Mouse (Mus musculus) natural killer cell, adult 2 months (primary cell): Measurements from ENCODE around the gene Wsb2.
"Not testable (repeated sequence)": the region's sequence is repeated elsewhere in the genome, so short reads cannot be mapped to it uniquely, and the experiment has no call there.

ENCODE experiments used
- DNase-seq, 2 experiments: peaks; one replicate each; pipeline ENCODE4 v3.0.0; 2022; ENCODE audit warnings: low spot score in 2 of 2

The Wsb2 gene

GRCm38 (mm10) chr5:117357129-117357477 lies at the start of gene Wsb2:
TSS of gene Wsb2 (plus strand) at chr5:117357304.
- peak; percentile 61 to 75 for DNase-seq

- DNase-seq, result peak; percentile 46 to 68
Observed at GRCm38 (mm10) chr5:117307699-117308098, 49.4 kb upstream of the Wsb2 start.

- DNase-seq, result peak; percentile 28 to 36
Observed at GRCm38 (mm10) chr5:117313420-117313819, 43.7 kb upstream of the Wsb2 start.

- DNase-seq, result no peak
Observed at GRCm38 (mm10) chr5:117313909-117314308, 43.2 kb upstream of the Wsb2 start.

GRCm38 (mm10) chr5:117314587-117315428 lies 42.3 kb upstream of the Wsb2 start:
- no peak for DNase-seq

- peak; percentile 22 to 34 for DNase-seq
Observed at GRCm38 (mm10) chr5:117318741-117319629, 38.1 kb upstream of the Wsb2 start, which contains the start of gene Vsig10. TSS of gene Vsig10 (plus strand) at chr5:117319083.

GRCm38 (mm10) chr5:117323751-117324150 lies 33.4 kb upstream of the Wsb2 start:
- no peak for DNase-seq

GRCm38 (mm10) chr5:117326408-117326807 lies 30.7 kb upstream of the Wsb2 start:
- DNase-seq, result no peak

- no peak for DNase-seq
Observed at GRCm38 (mm10) chr5:117330457-117330856, 26.6 kb upstream of the Wsb2 start.

GRCm38 (mm10) chr5:117337999-117338398 lies 19.1 kb upstream of the Wsb2 start:
- DNase-seq, result no peak

- no peak for DNase-seq
Observed at GRCm38 (mm10) chr5:117338503-117338902, 18.6 kb upstream of the Wsb2 start.

- DNase-seq, result no peak
Observed at GRCm38 (mm10) chr5:117340081-117340480, 17.0 kb upstream of the Wsb2 start.

GRCm38 (mm10) chr5:117341896-117342295 lies 15.2 kb upstream of the Wsb2 start:
- DNase-seq, result no peak

- not testable (repeated sequence) for DNase-seq
Observed at GRCm38 (mm10) chr5:117344496-117344895, 12.6 kb upstream of the Wsb2 start.

GRCm38 (mm10) chr5:117345432-117345976 lies 11.6 kb upstream of the Wsb2 start:
- no peak for DNase-seq

- no peak for DNase-seq
Observed at GRCm38 (mm10) chr5:117346281-117346680, 10.8 kb upstream of the Wsb2 start.

GRCm38 (mm10) chr5:117347011-117347410 lies 10.1 kb upstream of the Wsb2 start:
- DNase-seq, result no peak

GRCm38 (mm10) chr5:117347838-117348237 lies 9.3 kb upstream of the Wsb2 start:
- DNase-seq, result no peak

GRCm38 (mm10) chr5:117348279-117348678 lies 8.8 kb upstream of the Wsb2 start:
- DNase-seq, result no peak

- no peak for DNase-seq
Observed at GRCm38 (mm10) chr5:117354121-117354520, 3.0 kb upstream of the Wsb2 start.

- no peak for DNase-seq
Observed at GRCm38 (mm10) chr5:117355648-117356303, 1.3 kb upstream of the Wsb2 start.
